Mouse (Mus musculus) R1 (cell line): ENCODE measurements around the gene Mrps18b.

Experiments
- DNase-seq: peaks from one replicate; pipeline ENCODE4 v3.0.0-alpha.2; 2018; ENCODE audit warnings: low read depth, low spot score

Gene Mrps18b

DNA sequence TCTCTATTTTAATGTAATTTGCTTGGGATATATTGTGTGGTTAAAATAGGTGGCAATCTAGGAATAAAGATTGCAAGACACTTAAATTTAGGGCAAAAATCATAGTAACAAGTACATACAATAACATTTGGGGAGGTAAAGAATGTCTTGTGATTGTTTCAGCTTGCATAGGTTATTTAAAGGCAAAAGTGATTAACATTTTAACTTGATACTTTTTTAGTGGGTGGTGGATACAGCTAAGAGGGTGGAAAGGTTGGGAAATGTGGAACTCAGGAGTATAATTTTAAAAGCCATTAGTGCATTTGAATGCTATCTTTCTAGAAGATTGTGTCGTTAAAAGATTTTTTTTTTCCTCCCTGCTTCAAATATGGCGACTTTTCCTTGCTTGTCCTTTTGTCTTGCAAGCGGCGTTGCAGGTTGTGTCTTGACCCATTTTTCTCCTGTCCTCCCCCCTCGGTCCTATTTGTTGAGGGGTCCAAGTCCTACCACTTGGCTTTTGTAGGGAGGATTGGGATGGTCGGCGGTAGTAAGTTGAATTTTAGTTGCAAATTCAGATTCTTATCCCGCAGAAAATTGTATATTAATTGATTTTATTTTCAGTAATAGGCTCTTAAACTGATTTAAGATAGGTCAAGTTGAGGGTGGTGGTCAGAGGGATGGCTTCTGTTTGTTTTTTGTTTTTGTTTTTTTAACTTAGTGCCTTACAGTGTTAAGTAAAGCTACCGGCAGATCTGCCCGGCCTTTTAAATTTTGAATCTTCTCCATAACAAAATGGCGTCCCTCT lies 2.3 kb upstream of the Mrps18b start:
- peak; percentile 83 for DNase-seq

GRCm38 (mm10) chr17:35917463-35918251 lies 1.5 kb upstream of the Mrps18b start:
- DNase-seq = peak; percentile 88

DNA sequence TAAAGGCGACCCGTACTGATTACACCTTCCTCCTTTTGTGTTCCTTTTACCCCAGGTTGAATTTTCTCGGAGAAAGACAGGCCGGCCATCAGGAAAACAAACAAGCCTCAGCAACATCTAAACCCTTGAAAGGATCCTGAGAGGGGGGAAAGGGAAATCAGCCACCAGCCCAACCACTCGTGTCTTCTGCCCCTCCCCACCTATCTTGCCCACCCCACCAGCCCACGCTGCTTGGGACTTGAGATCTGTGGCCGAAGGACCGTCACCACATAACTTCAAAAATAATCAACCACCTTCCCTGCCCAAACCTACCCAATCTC lies 914 bp upstream of the Mrps18b start:
- no peak for DNase-seq

DNA sequence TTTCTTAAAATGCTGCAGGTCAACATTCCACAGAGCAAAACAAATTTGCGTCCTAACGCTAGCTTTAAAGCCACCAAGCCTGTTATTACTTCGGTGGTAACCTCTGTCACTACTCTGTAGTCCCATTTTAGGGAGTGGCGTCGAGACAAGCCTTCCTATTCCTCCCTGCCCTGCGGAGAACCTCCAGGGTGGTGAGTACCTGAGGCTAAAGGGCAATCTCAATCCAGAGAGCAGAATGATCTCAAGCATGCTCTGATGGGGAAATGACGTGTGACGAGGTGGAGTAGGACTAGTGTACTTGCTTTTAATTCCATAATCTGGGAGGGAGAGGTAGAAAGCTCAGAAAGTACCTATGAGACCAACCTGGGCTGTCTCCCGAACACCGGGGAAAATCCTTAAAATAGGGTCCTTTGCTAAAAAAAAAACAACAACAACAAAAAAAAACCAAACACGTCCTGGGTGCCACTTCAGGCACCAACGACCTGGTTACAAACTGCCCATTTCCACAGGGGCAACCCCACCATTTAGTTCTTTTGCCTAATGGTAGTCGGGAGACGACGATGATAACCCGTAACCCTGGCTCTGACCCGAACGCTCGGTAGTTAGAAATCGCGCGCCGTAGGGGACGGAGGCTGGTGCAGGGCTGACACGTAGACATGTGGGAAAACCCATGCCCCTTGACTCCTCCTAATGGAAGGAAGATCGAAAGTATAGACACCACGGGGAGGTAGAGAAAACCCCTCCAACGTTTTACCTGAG lies 472 bp downstream of the Mrps18b start:
- DNase-seq = peak; percentile 71

DNA sequence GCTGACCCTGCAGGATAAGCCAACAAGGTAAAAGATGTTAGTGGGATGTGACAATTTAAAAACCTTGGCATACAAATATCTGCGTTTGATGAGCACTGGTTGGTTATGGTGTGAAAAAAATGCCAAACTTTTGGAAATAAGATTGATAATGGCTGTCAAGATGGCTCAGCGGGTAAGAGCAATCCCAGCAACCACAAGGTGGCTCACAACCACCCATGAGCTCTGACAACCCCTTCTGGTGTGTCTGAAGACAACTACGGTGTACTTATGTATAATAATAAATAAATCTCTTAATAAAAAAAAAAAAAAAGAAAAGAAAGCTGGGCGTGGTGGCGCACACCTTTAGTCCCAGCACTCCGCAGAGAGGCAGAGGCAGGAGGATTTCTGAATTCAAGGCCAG lies 1.2 kb downstream of the Mrps18b start:
- DNase-seq = no peak

DNA sequence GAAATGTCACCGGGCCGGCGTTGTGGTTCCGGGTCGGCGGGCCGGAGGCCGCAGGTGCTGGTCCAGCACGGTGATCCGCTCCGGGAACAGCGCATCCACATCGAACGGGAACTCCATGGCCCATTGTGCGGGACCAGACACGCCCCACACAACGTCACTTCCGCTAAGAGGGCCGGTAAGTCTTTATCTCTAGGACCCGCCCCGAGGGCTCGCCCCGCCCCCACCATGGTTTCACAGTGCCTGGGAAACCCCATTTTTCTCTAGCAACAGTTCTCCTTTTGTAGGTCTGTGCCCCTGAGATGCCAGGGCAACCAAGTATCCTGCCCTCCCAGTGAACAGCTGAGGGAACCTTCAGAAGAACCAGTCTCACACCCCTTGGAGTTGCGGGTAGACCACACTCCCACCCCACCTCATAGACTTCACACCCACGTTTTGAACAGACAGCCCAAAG lies 6.2 kb downstream of the Mrps18b start, which contains the start of gene Atat1:
Atat1 (minus strand) TSS at position 157 of the 451 bp plus-strand sequence.
- DNase-seq = peak; percentile 96

DNA sequence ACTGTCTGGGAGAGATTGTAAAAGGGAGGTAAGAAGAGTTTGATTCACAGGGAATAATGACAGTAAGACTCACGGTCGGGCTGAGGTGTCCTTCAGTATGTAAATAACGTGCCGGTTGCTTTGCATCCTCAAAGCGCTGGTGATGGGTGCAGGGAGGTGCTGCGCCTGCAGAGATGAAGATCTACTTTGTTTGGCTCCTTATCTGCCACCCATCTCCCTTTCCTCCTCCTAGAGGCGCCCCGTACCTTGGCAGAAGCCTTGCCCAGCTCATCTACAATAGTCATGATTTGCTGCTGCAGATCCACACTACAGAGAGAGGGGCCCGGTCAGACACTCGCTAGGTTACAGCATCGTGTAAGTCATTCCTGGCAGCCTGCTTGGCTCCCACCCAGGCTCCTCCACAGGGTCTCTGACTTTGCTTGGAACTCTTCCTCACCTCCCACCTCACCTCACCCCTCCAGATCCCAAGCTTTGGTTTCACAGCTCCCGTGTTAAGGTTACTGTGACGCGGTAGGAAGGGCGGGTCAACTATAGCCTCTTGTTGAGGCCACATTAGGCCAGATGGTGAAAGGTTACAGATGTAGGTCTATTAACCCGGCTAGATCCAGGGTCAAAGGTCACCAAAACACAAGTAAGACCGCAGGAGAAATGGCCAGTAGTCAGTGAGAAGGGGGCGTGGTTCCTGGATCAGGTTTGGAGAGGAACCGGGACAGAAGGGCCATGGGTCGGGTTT lies 6.8 kb downstream of the Mrps18b start:
- no peak for DNase-seq

DNA sequence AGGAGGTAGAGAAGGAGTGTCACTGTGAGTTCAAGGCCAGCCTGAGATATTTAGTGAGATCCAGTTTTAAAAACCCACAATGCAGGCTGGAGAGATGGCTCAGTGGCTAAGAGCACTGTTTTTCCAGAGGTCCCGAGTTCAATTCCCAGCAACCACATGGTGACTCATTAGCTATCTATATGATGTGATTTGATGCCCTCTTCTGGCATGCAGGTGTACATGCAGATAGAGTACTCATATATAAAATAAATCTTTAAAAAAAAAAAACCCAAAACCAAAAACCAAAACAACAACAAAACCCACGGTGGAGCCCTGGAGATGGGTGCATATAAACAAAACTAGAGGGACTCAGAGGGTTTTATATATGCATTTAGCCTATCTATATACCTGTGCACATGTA lies 8.6 kb downstream of the Mrps18b start:
- no peak for DNase-seq

- no peak for DNase-seq
Measured at GRCm38 (mm10) chr17:35905587-35905986, 10.6 kb downstream of the Mrps18b start.

- DNase-seq = no peak
Measured at GRCm38 (mm10) chr17:35903992-35904355, 12.2 kb downstream of the Mrps18b start.

- no peak for DNase-seq
Measured at GRCm38 (mm10) chr17:35903343-35903991, 12.7 kb downstream of the Mrps18b start.

DNA sequence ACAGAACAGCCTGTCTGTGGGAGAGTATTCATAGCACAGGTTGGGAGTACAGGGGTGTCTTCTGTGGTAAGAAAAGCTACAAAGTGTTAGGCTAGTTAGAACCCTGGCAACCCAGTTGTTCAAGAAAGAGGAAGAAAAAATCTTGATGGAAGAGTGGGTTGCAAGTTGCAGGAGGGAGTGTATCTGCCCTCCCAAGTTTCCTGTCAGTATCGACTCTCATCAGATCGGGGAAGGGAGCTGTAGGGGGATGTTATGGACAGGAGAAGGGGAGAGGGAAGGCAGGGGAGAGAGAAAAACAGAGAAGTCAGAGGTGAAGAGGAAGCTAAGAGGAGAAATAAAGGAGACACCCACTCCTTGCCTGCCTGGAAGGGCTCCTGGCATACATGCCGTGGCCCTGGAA lies 15.6 kb downstream of the Mrps18b start:
- DNase-seq = no peak

GRCm38 (mm10) chr17:35897644-35898573 lies 18.3 kb downstream of the Mrps18b start:
- peak; percentile 83 for DNase-seq

DNA sequence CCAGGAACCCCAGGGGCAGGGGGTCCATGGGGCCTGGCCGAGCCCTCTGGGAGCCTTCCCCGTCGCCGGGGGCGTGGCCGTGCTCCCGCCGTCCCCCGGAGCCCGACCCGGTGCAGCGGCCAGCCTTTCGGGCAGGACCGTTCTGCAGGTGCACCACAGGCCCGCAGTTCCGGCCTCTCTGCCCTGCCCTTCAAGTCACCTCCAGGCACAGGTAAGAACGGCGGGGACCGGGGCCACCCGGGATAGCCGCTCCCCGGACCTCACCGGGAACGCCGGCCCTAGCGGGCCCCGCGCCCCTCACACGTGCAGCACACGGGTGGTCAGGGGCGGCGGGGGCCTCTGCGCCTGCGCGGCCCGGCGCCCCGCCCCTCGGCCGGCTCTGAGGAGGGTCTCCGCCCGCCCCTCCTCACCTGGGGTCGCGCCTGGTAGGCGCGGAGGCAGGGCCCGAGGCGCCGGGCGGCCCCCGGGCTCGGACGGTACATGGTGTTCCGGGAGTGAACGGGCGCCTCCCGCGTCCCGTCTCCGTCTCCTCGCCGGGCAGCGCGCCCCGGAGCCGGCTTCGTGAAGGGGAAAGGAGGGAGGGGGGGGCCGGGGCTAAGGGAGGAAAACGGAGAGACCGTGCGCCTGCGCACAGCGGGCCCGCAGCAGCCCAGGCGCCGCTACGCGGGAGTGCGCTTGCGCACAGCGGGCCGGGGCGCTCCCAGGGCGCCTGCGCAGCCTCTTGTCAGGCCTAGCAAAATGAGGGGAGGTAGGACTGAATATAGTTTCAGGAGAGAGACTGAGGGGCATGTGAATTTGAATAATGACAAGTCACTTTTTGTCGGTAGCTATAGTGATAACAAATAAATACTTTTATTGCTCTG lies 19.2 kb downstream of the Mrps18b start, which contains the start of gene 2310061I04Rik:
2310061I04Rik (minus strand) TSS at position 651 of the 863 bp plus-strand sequence.
- DNase-seq = peak; percentile 93

DNA sequence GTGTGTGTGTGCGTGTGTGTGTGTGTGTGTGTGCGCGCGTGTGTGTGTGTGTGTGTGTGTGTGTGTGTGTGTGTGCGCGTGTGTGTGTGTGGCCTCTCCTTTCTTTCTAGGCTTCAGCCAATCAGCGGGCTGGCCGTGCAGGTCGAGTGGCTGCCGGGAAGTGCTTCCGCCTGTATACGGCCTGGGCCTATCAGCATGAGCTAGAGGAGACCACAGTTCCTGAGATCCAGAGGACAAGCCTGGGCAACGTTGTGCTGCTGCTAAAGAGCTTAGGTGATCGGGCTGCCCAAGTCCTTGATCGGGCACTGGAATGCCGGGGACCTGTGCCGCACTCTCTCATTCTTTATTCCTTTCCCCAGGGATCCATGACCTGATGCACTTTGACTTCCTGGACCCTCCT lies 28.5 kb downstream of the Mrps18b start:
- peak; percentile 90 for DNase-seq

DNA sequence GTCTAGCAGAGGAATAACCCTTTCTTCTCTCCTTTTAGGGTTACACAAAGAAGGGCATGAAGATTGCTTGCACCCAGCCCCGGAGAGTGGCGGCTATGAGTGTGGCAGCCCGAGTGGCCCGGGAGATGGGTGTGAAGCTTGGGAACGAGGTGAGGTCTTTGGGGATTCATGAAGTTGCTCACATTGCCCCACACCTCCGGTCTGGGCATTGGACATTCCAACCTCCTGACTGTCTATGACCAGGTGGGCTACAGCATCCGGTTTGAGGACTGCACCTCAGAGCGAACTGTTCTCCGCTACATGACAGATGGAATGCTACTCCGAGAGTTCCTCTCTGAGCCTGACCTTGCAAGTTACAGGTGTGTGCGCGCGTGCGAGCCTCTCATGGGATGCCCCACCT lies 32.4 kb downstream of the Mrps18b start:
- no peak for DNase-seq

DNA sequence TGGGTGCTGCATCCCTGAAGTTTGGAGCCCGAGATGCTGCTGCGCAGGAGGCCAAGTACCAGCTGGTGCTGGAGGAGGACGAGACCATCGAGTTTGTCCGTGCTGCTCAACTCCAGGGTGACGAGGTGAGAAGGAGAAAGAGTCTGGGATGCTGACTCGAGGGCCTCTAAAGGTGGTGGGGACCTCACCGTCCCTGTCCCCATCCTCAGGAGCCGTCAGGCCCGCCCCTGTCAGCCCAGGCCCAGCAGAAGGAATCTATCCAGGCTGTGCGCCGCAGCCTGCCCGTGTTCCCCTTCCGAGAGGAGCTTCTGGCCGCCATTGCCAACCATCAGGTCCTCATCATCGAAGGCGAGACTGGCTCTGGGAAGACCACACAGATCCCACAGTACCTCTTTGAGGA lies 33.3 kb downstream of the Mrps18b start:
- no peak for DNase-seq

DNA sequence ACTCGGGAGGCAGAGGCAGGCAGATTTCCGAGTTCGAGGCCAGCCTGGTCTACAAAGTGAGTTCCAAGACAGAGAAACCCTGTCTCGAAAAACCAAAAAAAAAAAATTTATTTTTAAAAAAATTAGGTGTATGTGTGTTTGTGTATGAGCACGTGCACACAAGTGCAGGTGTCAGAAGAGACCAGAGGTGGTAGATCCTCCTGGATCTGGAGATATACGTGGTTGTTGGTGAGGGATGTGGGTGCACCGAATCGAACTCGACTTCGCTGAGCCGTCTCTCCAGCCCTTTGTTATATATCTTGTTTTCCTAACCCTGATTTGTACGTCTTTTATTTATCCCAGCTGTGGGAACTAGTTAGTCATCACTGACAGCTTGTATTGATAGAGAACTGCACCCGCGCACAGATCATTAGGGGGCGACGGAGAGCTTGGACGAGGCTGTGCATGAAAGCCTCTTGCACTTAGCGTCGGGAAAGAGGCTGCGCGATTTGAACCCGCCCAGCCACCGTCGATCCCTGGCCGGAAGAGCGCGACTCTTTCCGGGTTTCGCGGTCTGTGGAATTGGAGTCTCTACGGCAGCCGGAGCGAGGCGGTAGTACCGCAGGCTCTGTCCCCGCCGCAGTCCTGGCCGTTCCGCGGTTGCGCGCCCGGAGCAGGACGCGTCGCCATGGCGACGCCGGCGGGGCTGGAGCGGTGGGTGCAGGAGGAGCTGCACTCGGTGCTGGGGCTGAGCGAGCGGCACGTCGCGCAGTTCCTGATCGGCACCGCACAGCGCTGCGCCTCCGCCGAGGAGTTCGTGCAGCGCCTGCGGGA lies 36.7 kb downstream of the Mrps18b start, which contains the start of gene Dhx16:
Dhx16 (plus strand) TSS at position 575 of the 813 bp plus-strand sequence.
- peak; percentile 98 for DNase-seq
